Mouse (Mus musculus): ENCODE results near the gene Pdcd6ip. TPM values are rescaled to one million over a fixed set of nuclear protein-coding genes. Genes with fewer than 3 reads are reported as not detected.
"Not testable (repeated sequence)": the region's sequence is repeated elsewhere in the genome, so short reads cannot be mapped to it uniquely, and the experiment has no call there.

Pdcd6ip gene
- 100 to 1,000 TPM; 185 to 190 TPM for total RNA-seq (2021)
- long read RNA-seq, experiment 1, full-length matches to known transcripts: 32 of 64 reads
- long read RNA-seq, experiment 1, partial matches to known transcripts: 15 of 64 reads
- long read RNA-seq, experiment 1, other reads (novel, unspliced or antisense): 17 of 64 reads
- long read RNA-seq, experiment 2, full-length matches to known transcripts: 16 of 34 reads
- long read RNA-seq, experiment 2, partial matches to known transcripts: 5 of 34 reads
- long read RNA-seq, experiment 2, other reads (novel, unspliced or antisense): 13 of 34 reads

DNA sequence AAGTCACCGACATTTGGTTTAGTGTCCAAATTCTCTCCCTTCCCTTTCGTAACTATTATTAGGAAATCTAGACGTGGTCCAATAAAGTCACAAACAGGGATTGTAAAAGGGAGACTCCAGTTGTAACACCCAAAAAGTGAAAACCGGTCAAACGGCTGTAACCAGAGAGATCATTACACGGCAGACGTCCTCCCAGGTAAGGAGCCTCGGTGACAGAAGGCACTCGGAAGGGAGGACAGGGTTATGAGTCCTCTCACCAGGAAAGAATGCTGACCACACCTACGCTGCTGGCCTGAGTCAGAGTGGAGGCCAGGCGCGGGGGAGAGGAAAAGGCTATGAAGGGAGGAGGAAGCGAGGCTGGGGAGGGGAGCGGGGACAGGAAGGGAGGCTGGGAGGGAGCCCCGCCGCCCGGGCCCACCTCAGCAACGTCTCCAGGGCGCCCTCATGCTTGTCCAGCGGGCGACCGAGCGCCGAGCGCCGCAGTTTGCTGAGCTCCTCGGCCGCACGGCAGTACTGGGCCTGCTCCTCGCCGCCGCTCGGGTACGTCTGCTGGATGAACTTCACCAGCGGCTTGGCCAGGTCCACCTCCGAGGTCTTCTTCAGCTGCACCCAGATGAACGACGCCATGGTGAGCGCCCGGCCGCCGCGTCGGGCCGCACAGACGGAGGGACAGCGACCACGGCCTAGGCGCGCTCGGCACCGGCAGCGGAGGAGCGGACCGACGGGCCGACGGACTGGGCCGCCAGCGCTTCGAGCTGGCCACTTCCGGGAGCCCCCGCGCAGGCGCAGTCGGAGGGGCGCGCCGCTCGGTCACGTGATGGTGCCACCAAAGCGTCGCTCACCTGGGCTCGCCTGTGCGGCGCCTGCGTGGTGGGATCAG is at the start of gene Pdcd6ip:
TSS of gene Pdcd6ip (minus strand) at position 779 of the 880 bp plus-strand sequence.
- DNase-seq: peak; percentile 95 to 97

DNA sequence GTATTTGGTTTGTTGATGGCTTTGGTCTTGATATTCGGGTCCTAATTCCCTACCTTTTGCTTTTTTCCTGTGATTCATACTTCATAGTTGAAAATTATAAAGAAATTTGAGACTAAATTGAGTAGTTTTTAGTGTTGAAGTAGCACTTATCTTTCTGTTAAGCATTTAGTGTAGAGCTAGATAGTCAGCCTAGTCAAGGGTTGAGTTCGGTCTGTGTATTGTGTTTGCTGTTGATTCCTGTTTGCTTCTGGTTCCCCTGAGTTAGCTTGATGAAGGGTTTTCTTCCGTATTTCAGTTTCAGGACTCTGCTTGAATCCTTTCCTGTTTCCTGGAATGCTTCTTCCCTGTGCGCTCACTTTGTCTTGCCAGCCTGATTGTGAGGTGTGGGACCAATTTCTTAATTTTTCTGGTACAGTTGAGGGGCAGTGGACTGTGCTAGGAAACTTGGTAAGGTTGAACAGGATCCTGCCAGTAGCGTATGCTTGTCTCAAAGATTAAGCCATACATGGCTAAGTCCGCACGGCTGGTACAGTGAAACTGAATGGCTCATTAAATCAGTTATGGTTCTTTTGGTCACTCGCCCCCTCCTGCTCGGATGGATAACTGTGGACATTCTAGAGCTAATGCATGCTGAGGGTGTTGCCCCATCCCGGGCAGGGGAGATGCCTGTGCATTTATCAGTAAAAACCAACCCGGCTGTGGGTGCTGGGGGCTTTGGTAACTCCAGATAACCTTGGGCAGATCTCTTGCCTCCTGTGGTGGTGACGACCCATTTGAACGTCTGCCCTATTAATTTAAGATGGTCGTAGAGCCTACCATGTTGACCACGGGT is 48.0 kb upstream of the Pdcd6ip start:
- DNase-seq: no peak

DNA sequence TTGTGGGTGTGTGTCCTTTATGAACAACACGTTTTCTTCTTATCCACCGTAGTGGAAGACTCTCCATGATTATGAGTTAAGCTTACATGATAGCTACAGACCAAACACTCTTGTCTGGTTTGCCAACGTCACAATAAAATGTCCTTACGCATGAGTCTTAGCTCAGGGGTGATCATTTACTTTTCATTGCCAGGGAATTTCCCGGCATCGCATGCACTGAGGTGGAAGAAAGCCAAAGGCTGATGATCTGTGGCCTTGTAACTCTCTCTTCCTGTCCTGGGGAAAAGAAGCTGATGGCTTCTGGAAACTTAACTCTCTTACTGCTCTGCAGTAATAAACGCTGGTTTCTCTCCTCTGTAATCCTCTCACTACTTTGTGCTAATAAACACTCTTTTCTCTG is 41.3 kb upstream of the Pdcd6ip start:
- peak; percentile 73 to 79 for DNase-seq

DNA sequence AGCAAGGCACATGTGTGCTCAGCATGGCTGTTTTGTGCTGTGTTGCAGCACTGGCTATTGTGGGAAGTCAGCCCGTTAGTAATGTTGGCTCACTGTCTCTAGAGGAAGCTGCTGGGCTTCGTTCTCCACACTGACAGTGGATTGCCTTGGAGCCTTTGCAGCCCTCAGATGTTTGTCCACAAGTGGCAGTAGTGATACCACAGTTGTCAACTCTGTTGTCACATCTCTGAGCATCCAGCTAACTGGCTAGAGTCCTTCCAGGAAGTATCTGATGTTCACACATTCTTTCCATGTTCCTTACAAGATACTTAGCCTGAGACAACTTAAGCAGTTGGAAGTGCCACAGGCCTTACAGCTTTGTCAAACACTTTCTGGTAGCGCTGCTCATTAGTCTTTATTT is 35.2 kb upstream of the Pdcd6ip start:
- DNase-seq: peak in 1 of 2 experiments; percentile 13

DNA sequence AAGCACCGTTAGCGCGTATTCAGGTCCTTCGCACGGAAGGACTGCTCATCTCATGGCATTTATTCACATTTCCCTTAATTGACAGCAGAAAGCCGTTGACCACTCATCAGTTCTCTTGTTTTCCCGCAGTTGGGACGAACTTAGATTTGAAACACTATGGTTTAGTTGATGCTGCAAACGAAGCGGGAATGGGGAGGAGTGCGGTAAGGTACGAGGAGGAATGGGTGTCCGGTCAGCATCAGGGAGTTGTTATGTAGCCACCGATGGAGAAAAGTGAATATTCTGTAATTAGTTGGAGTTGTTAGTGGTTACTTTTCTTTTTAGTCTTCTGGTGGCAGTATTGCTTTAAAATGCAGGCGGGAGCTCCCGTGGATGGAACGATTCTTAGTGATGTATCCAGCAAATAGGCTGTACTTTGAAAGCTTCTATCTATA is 34.3 kb upstream of the Pdcd6ip start:
- peak in 1 of 2 experiments; percentile 37 for DNase-seq

DNA sequence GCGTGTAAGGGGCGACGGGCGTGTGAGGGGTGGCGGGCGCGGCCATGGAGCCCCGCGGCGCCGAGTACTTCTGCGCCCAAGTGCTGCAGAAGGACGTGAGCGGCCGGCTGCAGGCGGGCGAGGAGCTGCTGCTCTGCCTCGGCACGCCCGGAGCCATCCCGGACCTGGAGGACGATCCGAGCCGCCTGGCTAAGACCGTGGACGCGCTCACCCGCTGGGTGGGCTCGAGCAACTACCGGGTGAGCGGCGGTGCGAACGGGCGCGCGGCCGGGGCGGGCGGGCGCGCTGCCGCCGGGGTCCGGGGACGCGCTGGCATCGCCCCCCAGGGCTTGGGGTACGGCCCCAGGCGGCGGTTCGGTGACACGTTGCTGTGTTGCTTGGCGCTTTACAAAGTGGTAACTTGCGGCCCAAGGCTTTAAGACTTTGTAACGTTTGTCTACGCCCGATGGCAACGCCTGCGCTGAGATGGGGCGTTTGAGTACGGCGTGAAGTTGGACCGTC is 33.6 kb upstream of the Pdcd6ip start:
- DNase-seq: peak; percentile 52 to 64

DNA sequence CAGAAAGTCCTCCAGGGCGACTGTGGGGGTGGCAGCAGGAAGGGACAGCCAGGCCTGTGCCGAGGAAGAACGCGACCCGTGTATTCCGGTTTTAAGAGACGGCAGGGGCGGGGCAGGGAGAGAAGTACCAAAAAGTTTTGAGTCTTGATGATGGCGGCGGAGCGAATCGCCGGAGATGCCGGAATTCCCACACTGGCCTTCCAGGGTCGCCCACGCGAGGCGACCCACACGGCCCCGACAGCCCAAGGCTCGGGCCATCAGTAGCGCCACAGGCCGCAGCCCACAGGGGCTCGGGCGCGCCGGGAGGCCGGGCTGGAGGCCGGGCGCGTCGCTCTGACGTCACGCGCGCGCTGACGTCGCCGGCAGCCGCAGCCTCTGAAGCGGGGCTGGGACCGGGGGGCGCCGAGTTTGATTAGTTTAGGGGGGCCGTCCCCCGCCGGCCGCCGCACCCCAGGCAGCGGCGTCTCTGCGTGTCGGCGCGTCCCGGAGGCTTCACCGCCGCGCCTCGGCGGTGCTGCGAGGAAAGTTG is 33.1 kb upstream of the Pdcd6ip start, which contains the start of gene Clasp2:
TSS of gene Clasp2 (plus strand) at position 366 of the 529 bp plus-strand sequence.
- peak; percentile 79 to 89 for DNase-seq

DNA sequence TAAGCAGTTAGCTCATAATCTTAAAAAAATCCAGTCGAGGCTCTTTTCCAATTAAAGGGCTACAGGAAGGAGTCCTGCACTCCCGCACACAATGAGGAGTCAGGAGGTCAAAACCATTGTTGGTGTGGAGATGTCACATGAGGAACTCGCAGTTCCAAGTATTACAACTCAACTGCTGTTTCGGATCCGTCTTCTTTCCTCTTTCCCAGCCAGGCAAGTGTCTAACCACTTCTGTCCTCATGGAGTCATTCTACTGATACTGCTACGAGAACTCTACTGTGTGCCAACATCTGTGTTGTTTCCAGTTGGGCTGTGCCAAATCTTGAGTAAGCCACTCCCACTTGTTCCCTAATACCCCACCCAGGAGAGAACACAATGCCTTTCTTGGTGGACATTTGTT is 30.9 kb upstream of the Pdcd6ip start:
- DNase-seq: peak in 1 of 2 experiments; percentile 37

DNA sequence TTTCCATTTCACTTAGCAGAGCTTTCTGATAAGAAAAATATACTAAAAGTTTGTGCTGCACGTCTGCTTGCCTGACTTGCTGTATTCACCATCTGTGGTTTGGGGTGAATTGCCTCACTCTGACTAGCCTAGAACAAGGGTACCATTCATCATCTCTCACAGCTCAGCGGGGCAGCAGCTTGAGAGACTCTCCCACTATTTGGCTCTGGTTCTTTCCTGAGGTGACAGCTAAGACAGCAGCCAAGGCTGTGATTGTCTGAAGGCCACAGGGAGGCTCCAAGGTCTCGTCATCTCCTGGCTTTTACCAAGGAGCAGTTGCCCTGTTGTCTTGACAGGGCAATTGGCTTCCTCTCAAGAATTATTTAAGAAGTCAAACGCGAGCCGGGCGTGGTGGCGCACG is 30.0 kb upstream of the Pdcd6ip start:
- DNase-seq: peak; percentile 59 to 64

DNA sequence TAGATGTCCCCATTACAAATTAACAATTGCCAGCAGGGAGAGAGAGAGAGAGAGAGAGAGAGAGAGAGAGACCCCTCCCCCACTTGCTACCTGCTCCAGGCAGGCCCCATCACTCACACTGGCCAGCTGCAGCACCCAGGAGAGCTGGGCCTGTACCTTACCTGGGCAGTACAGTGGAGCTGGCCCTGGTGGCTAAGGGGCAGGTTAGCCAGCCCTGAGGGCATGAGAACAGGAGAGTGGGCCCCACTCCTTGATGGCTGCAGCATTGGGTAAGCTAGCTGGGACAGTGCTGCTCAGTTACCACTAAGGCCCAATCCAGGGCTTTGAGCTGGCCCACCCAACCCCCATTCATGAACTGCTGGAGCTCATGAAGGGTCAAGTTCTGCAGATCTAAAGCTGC is 27.9 kb upstream of the Pdcd6ip start:
- DNase-seq: no peak

DNA sequence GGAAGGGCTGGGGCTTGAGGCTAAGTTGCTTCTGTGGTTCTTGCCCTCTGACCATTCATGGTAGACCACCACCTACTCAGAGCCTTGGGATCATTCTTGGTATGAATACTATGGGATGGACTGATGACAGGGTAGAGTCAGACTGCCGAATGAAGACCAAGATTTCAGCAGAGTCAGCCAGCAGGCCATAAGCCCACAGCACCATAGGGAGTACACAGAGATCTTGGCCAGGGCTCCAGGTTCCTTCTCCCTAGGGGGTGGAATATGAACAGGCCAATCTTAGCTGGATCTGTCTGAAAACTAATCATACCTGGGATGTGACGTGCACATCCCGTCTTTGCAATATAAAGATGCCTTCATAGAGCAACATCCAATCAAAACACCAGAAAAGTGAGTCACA is 23.5 kb upstream of the Pdcd6ip start:
- DNase-seq: no peak

DNA sequence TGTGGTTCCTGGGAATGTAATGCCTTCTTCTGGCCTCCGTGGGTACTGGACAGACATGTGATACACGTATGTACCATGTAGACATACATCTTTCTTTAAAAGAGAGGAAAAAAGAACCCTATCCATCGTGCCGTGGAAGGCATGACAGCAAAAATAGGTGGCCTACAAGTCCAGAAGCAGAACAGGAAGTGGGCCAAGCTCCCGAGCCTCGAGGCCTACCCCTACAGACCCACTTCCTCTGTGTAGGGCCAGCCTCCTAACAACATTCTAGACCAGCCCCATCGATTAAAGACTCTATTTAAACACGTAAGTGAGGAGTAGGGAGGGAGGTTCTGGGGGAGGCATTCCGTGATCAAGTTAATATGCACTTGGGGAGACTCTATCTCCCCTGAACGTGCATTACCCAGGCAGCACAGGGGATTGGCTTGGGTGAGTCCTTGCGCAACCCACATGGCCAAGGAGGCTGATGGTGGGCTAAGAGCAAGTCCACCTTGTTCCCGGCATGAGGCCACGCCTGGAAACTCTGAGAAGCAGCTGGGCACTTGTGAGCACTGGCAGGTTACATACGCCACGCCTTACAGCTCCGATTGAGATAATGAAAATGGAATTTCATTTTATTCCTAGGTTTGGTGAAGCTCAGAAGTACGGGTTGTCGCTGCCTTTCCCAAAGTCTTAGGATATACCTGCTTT is 19.1 kb upstream of the Pdcd6ip start:
- no peak for DNase-seq

DNA sequence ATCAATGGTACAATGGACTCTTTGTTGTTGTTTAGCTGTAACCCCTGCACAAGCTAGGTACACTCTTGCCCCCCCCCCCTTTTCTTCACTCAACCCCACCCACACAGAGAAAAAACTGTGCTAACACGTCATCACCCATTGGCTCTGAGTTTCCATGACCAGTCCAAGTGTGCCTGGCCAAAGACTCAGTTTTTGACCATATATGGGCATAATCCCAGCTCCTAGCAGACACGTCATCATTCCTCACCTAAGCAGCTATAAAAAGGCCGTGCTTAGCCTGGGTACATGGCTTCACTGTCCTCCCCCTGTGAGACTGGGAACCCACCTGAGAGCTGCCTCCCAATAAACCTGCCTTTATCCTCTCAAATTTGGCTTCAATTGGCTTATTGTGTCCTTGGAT is 18.1 kb upstream of the Pdcd6ip start:
- DNase-seq: no peak

DNA sequence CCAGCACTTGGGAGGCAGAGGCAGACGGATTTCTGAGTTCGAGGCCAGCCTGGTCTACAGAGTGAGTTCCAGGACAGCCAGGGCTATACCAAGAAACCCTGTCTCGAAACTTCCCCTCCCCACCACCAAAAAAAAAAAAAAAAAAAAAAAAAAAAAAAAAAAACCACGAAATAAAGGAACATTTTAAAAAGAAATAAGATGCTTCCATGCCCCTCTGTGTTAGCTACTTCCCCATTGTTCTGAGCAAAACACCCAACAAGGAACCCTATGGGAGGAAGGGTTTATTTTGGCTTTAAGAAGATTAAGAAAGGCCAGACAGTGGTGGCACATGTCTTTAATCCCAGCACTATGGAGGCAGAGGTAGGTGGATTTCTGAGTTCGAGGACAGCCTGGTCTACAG is 17.6 kb upstream of the Pdcd6ip start:
- not testable (repeated sequence) for DNase-seq

DNA sequence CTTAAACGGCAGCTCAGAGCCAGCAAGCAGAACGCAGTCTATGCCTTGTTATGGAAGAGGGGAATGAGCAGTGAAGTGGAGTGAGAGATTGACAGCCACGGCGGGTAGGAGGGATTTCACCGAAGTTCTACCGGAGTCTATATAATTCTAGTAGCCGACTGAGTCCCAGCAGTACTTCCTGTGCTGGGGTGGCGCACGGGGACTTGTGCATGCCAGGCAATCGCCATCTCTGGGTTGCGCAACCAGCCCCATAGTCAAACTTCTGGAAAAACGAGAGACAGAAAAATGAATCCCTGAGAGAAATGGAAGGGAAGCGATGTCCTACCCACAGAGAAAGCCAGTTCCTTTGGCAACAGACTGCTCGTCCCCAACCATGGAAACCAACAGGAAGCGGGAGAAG is 16.6 kb upstream of the Pdcd6ip start:
- no peak for DNase-seq

DNA sequence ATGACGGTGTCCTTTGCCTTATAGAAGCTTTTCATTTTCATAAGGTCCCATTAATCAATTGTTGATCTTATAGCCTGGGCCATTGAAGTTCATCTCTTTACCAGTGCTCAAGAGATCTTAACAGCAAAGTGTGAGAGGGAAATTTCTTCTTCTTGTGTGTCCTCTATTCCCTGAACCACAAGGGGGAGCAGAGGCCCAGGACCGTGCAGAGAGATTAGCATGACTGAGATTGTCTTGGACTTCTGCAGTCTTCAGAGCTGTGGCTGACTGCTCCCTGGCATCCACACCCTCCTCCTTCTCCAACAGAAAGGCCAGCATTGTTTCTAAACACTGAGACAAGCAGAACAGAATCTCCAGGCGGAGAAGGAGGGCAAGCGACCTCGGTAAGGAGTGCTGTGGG is 11.0 kb upstream of the Pdcd6ip start:
- DNase-seq: peak; percentile 50 to 61

DNA sequence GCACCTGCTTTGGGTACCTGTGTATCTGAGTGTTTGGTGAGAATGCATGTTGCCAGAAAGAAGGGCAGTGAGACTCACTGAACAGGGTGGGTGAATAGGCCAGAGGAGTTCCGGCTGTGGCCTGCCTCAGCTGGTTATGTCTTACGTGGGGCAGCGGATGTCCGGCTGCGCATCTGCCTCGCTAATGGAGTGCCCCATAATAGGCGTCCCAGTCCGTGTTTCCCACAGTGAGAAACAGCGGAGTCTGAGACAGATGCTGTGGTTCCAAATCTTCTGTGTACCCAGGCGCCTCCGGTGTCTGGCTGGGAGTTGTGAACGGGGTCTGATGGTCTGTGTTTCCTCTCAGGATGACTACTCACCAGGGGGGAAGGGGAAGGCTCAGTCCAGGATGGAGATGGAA is 2.8 kb upstream of the Pdcd6ip start:
- DNase-seq: no peak

DNA sequence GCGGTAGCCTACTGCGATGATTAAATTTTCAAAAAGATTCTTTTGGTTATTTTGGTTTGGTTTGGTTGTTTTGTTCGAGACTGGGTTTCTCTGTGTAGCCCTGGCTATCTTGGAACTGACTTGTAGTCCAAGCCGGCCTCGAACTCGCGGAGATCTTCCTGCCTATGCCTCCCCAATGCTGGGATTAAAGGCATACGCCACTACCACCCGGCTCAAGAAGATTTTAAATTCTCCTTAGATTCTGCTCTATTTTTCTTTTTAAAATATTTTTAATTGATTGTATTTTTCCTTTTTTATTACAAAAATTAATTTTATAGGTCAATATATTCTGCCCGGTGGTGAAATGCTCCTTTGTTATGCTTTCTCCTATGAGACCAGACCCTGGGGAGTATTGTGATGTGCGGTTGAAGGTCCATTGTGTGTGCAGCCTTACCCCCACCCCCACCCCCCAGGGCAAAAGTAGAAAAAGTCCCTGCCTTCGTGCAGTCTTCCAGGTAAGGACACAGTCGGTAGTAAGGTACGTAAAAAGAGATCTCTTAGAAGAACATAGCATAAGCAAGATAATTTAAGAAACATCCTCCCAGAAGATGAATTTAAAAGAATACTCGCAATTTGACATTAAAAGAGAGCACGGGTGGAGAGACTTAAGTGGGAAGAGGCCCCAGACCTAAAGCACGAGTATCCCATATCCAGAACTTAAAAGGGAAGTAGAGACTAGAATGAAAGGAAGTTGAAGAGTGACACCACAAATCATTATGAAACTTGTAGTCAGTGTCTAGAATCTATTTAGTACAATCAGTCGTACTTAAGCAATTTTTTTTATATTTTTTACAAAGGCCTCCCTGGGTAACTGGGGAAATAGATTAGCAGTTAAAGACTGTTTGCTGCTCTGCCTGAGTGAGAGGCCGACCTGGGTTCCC is 562 bp upstream of the Pdcd6ip start:
- DNase-seq: no peak

DNA sequence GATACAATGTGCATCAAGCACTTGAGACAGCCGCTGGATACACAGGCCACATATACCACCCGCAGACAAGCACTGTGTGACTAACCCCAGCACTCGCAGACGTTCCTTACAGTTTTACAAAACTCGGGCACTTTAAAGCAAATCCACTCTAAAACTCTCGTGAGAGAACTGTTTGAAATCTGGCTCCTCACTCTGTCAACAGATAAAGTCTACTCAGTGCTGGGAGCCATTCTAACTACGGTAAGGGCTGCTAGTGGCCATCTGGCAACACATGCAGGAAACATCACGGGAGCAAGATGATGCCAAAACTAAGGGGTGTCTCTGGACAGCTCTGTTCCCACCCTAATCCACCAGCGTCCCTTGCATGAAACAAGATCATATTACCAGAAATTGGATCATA is 1.2 kb downstream of the Pdcd6ip start:
- no peak for DNase-seq

DNA sequence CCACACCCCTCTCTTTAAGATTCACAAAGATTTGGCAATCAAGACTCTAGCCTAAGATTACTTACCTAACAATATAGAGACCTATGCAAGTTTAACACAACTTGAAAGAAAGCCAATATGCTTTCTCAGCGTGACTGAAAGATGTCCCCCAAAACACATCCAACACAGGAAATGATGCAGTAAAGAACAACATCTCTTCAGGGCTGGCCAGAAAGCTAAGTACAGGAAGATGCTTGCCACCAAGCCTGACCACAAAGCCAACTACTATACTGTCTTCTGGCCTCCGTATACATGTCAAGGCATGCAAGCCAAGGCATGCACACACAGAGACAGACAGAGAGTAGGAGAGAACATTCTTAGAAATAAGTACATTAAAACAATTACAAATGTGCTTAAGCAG is 2.0 kb downstream of the Pdcd6ip start:
- DNase-seq: no peak

Data from adrenal gland, postnatal 36 days (tissue).